Mouse (Mus musculus): Measurements from ENCODE around the gene Upk2. TPM values are rescaled to one million over a fixed set of nuclear protein-coding genes. Genes with fewer than 3 reads are reported as not detected.

Gene Upk2
- polyA plus RNA-seq, 1 experiment, result 1.7 TPM

DNA sequence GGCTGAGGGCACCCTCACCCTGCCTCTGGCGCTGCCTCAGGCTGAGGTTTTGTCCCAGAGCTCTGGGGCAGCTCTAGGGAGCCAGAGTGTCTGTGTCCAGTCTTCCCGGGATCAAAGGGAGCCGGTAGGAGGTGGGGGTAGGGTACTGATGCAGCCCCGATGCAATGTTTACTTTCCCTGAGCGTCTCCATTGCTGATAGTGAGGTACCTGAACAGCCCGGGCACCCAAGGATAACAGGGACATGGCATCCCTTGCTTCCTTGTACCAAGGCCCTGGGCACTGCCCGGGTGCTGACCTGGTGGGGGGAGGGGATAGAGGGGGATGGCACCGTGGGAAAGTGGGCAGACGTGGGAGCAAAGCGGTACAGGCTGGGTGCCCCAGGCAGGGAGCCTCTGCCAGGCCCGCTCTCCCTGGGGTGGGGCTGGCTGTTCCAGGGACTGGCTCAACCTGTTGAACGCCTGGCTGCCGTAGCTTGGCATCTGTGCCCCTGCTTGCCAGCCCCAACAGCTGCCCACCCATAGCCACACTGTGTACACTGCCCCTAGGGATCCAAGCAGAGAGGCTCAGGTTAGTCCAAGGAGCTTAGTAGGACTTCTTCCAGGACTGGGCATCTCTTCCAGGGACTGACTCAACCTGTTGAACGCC lies 30.9 kb upstream of the Upk2 start:
- H3K9me3 ChIP-seq (replicated peaks; ENCODE audit: control insufficient read depth, insufficient read depth, low read length, poor library complexity, severe bottlenecking), result no peaks in the 10 kb centered on the region
- H3K36me3 ChIP-seq (ENCODE audit: control insufficient read depth, insufficient read depth, low read length, poor library complexity, severe bottlenecking), result no peaks in the 10 kb centered on the region
- peaks cover 14% of the 10 kb centered on the region for H3K4me1 ChIP-seq (ENCODE audit: control insufficient read depth, insufficient read depth, low read length)
- no peak overlapping the region for H3K9ac ChIP-seq (ENCODE audit: low read depth, poor library complexity, severe bottlenecking)
- no peak overlapping the region for H3K27ac ChIP-seq (ENCODE audit: insufficient read depth, low read length)
- H3K4me3 ChIP-seq (ENCODE audit: low read depth, low read length), result no peak overlapping the region
- TF ChIP-seq POLR2A (IDR thresholded peaks at IDR 0.05; ENCODE audit: insufficient read depth, low read length) (no peak), EP300 (IDR thresholded peaks at IDR 0.05; ENCODE audit: insufficient read depth, low read depth, low read length) (no peak), CTCF (IDR thresholded peaks at IDR 0.05; ENCODE audit: low read depth, low read length) (no peak)
- H3K27me3 ChIP-seq (ENCODE audit: control insufficient read depth, insufficient read depth, low read length, poor library complexity, severe bottlenecking), result no peaks in the 10 kb centered on the region

DNA sequence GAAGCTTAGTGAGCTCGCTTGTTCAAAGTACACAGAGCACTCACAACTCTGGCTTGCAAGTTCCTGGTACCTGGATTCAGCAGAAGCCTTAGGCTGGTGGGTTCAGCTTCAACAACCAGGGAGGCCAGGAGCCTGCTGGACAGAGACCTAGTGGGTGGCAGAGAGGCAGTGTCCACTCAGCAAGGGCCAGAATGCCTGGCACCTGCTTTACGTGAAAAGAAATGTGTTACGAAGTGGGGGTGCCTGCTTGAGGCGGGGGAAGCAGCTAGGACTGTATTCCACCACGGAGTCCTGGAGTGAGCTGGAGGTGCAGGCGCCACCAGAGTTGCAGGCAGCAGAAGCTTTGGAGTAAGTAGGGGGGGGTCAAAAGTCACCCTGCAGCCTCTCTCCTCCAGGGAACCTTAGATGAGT lies 30.3 kb upstream of the Upk2 start:
- Histone ChIP-seq H3K4me1 (ENCODE audit: control insufficient read depth, insufficient read depth, low read length) (peaks cover 14% of the 10 kb centered on the region), H3K27me3 (ENCODE audit: control insufficient read depth, insufficient read depth, low read length, poor library complexity, severe bottlenecking) (no peaks in the 10 kb centered on the region), H3K36me3 (ENCODE audit: control insufficient read depth, insufficient read depth, low read length, poor library complexity, severe bottlenecking) (no peaks in the 10 kb centered on the region), H3K27ac (ENCODE audit: insufficient read depth, low read length) (no peak overlapping the region), H3K4me3 (ENCODE audit: low read depth, low read length) (no peak overlapping the region), H3K9ac (ENCODE audit: low read depth, poor library complexity, severe bottlenecking) (no peak overlapping the region), H3K9me3 (replicated peaks; ENCODE audit: control insufficient read depth, insufficient read depth, low read length, poor library complexity, severe bottlenecking) (no peaks in the 10 kb centered on the region)
- no peak for TF ChIP-seq EP300 (IDR thresholded peaks at IDR 0.05; ENCODE audit: insufficient read depth, low read depth, low read length)
- no peak for TF ChIP-seq CTCF (IDR thresholded peaks at IDR 0.05; ENCODE audit: low read depth, low read length)
- TF ChIP-seq POLR2A (IDR thresholded peaks at IDR 0.05; ENCODE audit: insufficient read depth, low read length), result no peak

DNA sequence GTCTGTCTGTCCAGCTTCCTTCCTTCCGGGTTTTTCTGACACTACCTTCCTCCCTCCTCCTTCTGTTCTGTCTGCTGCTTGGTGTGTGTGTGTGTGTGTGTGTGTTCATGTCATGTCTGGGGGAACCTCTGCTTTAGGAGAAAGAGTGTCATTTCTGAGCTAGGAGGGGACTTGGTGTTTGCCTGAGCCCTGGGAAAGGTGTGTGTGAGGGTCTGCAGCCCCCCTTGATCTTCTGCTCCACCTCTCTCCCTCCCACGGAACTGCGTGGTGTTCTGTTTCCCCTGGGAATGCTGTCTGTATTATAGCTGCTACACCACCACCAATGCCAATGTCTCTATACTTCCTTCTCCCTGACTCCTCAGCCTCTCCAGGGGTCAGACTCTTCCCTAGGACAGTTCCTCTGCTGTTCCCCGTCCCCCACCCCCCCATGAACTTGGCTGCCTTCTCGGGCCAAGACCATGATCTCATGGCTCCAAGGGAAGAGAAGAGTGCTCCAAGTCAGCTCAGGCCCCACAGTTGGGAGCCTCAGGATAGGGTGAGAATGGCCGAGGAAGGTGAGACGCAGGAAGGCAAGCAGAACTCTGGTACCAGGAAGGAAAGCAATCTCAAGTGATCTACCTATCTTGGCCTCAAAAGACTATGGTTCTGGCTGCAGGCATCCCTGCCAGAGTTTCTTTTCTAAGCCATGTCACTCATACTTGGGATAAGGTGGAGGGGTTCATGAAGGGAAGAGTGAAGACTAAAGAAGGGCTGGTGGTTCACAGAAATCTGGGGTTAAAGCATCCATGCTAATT lies 29.7 kb upstream of the Upk2 start:
- Histone ChIP-seq H3K4me1 (ENCODE audit: control insufficient read depth, insufficient read depth, low read length) (peaks cover 14% of the 10 kb centered on the region), H3K4me3 (ENCODE audit: low read depth, low read length) (no peak overlapping the region), H3K27ac (ENCODE audit: insufficient read depth, low read length) (no peak overlapping the region), H3K9me3 (replicated peaks; ENCODE audit: control insufficient read depth, insufficient read depth, low read length, poor library complexity, severe bottlenecking) (no peaks in the 10 kb centered on the region), H3K27me3 (ENCODE audit: control insufficient read depth, insufficient read depth, low read length, poor library complexity, severe bottlenecking) (no peaks in the 10 kb centered on the region), H3K36me3 (ENCODE audit: control insufficient read depth, insufficient read depth, low read length, poor library complexity, severe bottlenecking) (no peaks in the 10 kb centered on the region), H3K9ac (ENCODE audit: low read depth, poor library complexity, severe bottlenecking) (no peak overlapping the region)
- TF ChIP-seq CTCF (IDR thresholded peaks at IDR 0.05; ENCODE audit: low read depth, low read length), result no peak
- no peak for TF ChIP-seq EP300 (IDR thresholded peaks at IDR 0.05; ENCODE audit: insufficient read depth, low read depth, low read length)
- TF ChIP-seq POLR2A (IDR thresholded peaks at IDR 0.05; ENCODE audit: insufficient read depth, low read length), result no peak

DNA sequence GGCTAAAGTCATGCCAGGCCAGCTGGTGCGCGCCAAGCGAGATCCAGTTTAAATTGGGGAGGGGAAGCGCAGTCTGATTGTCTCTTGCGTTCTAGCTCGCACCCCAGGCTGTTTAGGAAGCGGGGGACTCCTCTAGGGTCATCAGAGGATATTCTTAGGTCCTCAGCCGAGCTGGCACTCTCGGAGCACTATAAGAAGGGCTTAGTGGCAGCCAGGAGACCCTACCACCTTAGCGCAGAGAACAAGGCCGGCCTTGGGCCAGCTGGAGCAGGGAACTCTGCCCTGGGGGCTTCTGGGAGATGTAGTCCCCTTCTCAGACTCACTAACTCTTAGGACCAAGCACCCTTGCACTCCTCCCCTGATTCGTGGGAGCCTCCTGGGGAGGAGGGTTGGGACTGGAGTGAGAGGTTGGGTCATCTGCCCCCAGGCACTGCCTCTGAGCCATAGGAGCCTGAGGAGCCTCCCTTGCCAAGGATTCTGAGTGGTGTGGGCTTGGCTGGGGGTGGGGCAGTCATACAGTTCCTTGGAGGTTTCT lies 28.8 kb upstream of the Upk2 start:
- Histone ChIP-seq H3K4me1 (ENCODE audit: control insufficient read depth, insufficient read depth, low read length) (peaks cover 8% of the 10 kb centered on the region), H3K9me3 (replicated peaks; ENCODE audit: control insufficient read depth, insufficient read depth, low read length, poor library complexity, severe bottlenecking) (no peaks in the 10 kb centered on the region)
- TF ChIP-seq CTCF (IDR thresholded peaks at IDR 0.05; ENCODE audit: low read depth, low read length), result no peak
- TF ChIP-seq EP300 (IDR thresholded peaks at IDR 0.05; ENCODE audit: insufficient read depth, low read depth, low read length), result no peak
- TF ChIP-seq POLR2A (IDR thresholded peaks at IDR 0.05; ENCODE audit: insufficient read depth, low read length), result no peak

DNA sequence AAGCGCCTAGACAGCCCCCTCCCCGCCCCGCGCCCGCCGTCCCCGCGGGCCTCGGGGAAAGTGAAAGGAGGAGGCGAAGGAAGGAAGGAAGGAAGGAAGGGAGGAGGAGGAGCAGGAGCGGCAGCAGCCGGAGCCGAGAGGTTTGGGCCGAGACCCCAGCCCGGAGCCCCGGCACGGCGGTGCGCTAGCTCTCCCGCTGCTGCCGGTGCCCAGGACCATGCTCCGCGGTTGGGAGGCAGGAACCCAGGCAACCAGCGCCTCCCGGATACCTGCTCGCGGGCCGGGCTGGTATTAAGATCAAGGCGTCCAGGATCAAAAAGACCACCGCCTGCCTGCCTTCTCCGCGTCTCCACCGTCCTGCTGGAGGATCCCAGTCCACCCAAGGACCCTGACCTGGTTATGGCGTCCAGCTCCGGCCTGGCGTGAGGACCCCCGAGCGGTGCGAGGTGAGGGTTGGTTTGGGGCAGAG lies 28.3 kb upstream of the Upk2 start:
- no peaks in the 10 kb centered on the region for H3K9me3 ChIP-seq (replicated peaks; ENCODE audit: control insufficient read depth, insufficient read depth, low read length, poor library complexity, severe bottlenecking)
- H3K4me1 ChIP-seq (ENCODE audit: control insufficient read depth, insufficient read depth, low read length), result peaks cover 8% of the 10 kb centered on the region
- H3K9ac ChIP-seq (ENCODE audit: low read depth, poor library complexity, severe bottlenecking), result peak overlapping the region; percentile 92
- H3K4me3 ChIP-seq (ENCODE audit: low read depth, low read length), result peak overlapping the region; percentile 94
- TF ChIP-seq CTCF (IDR thresholded peaks at IDR 0.05; ENCODE audit: low read depth, low read length), result no peak
- TF ChIP-seq POLR2A (IDR thresholded peaks at IDR 0.05; ENCODE audit: insufficient read depth, low read length), result no peak
- TF ChIP-seq EP300 (IDR thresholded peaks at IDR 0.05; ENCODE audit: insufficient read depth, low read depth, low read length), result no peak
- no peaks in the 10 kb centered on the region for H3K36me3 ChIP-seq (ENCODE audit: control insufficient read depth, insufficient read depth, low read length, poor library complexity, severe bottlenecking)
- H3K27ac ChIP-seq (ENCODE audit: insufficient read depth, low read length), result no peak overlapping the region
- no peaks in the 10 kb centered on the region for H3K27me3 ChIP-seq (ENCODE audit: control insufficient read depth, insufficient read depth, low read length, poor library complexity, severe bottlenecking)

More for the DNA sequence above, 28.8 kb upstream of the Upk2 start:
- H3K4me3 ChIP-seq (ENCODE audit: low read depth, low read length), result peak overlapping the region; percentile 94
- no peak overlapping the region for H3K27ac ChIP-seq (ENCODE audit: insufficient read depth, low read length)
- no peaks in the 10 kb centered on the region for H3K36me3 ChIP-seq (ENCODE audit: control insufficient read depth, insufficient read depth, low read length, poor library complexity, severe bottlenecking)
- no peaks in the 10 kb centered on the region for H3K27me3 ChIP-seq (ENCODE audit: control insufficient read depth, insufficient read depth, low read length, poor library complexity, severe bottlenecking)
- H3K9ac ChIP-seq (ENCODE audit: low read depth, poor library complexity, severe bottlenecking), result peak overlapping the region; percentile 92
